Mouse (Mus musculus): ENCODE data around the gene Galnt9.

The Galnt9 gene

DNA sequence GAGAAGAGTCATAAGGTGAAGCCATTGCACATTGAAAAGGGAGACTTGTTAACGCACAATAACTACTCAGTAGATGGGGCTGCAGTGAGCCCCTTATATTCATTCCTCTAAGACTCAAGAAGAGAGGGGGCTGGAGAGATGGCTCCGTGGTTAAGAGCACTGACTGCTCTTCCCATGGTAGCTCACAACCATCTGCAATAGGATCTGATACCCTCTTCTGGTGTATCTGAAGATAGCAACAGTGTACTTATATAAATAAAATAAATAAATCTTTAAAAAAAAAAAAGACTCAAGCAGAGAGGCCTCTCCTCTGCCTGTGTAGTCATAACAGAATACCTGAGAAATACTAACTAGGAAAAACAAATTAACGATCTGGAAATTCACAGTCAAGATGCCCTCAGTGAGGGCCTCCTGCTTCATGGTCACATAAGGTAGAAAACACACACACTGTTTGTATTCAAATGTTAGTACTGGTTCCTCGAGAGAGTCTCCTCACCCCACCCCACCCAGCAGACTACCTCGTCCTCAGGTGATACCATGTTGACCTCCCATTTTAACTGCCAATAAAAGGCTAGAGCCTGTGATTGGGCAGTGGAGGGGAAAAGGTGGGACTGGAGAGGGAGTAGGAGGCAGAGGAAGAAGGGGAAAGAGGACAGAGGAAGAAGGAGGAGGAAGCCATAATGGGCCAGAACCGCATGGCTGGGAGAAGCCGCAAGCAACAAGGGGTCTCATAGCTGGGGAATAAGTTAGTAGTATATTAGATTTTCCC, 94.3 kb downstream of the Galnt9 start:
- no peak for DNase-seq

DNA sequence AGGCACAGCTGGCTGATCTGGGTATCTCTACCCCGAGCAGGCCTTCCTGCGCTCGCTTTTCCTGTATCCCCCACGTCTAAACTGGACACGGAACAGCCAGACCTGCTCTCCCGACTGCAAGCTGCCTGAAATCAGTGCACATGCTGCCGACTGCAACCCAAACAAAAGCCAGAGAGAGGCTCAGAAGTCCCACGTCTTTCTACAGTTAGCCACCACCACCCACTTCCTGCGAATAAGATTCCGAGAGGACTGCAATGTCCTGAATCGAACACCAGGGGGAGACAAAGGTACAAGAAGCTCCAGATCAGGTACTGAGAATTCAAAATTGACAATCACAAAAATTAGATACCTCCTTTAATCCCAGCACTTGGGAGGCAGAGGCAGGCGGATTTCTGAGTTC, 95.3 kb downstream of the Galnt9 start:
- peak; percentile 78 for DNase-seq

DNA sequence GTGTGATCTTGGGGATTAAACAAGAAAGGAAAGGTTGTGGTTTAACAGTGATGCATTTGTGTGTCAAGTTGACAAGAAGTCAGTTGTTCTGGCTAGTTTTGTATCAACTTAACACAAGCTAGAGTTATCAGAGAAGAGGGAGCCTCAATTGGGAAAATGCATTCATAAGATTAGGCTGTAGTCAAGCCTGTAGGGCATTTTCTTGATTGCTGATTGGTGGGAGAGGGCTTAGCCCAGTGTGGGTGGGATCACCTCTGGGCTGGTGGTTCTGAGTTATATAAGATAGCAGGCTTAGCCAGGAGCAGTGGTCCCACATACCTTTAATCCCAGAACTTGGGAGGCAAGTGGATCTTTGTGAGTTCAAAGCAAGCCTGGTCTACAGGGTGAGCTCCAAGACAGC, 102.2 kb downstream of the Galnt9 start:
- no peak for DNase-seq

DNA sequence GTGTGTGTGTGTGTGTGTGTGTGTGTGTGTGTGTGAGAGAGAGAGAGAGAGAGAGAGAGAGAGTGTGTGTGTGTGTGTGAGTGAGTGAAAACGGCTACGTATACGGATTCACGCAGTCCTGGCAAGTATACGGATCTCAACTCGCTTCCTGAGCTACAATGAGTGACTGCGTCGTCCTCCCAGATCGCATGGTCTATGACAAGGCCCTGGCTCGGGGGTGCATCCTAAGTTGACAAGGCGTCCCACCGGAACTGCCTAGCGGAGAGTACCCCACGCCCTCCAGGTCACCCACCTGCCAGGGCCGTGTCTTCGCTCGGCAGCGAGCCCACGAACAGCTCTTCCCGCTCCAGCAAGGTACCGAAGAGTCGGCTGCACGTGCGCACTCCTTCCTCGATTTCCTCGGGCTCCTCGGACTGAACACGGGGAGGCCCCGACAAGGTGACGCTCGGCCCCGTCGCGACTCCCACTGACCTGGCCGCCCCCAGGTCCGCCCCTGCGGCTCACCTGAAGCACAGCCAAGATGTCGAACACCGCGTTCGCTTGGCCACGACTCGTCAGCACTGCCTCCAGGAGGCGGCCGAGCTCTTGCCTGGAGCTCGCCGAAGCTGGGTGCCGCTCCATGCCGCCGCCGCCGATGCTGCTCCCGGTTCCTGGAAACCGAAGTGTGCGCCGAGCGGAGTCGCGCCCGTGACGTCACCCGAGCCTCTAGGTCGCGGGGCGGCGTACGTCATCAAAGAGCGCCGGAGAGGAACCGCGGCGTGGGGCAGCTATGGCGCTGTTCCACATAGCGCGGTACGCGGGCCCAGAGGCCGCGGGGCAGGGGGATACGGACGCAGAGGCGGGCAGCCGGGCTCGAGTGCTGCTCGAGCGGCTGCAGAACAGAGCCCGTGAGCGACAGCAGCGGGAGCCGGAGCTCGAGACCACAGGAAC, 108.8 kb downstream of the Galnt9 start, which contains the start of the genes Noc4l and Ddx51:
Gene Noc4l (minus strand): TSS at position 699 of the 930 bp plus-strand sequence.
Gene Ddx51 (plus strand): TSS at position 733 of the 930 bp plus-strand sequence.
- DNase-seq: peak; percentile 95

DNA sequence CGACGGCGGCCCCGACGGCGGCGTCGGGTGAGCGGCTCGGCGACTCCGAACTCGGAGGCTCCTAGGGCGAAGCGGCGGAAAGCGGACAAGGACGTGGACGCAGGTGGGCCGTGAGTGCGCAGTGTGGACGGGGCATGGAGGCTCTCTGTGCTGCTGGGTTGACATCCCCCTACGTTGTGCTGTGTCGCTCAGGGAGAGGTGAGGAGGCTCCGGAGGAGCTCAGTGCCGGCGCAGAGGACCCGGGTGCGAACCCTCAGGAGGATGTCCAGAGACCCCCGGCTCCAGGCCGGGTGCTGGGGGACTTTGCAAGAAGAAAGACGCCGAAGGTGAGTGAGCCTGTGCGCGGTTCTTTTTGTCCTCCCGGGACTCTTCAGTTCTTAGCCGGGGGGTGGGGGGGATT, 109.5 kb downstream of the Galnt9 start:
- DNase-seq: no peak

DNA sequence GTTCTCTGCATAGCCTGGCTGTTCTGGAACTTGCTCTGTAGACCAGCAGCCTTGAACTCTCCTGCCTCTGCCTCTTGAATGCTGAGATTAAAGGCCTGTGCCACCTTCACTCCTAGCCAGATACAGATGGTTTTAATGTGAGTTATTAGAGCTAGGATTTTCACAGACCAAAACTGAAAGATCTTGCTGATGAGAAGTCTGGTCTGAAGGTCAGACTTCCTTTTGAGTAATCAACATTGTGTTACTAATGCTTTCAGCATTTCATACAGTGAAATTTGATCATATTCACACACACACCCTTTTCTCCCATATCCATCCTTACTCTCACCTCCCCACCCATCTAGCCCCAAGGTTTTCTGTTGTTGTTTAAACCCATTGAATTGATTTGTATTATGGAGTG, 115.5 kb downstream of the Galnt9 start:
- DNase-seq: no peak

DNA sequence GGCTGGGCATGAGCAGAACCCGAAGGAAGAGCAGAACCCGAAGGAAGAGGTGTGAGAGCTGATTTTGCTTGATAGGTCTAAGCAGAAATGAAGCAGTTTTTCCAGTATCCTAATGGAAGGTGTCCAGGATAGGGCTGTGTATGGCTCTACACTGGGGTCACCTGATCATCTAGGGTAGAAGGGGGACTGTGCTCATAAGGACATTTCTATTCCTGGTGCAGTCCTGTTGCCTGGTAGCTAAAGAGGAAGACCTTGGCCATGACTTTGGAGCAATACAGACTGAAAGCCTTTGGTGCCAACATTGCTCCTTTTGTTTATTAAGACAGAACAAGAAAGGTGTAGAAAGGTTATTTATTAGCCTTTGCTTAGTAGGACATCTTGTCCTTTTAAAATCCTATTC, 119.9 kb downstream of the Galnt9 start:
- no peak for DNase-seq

DNA sequence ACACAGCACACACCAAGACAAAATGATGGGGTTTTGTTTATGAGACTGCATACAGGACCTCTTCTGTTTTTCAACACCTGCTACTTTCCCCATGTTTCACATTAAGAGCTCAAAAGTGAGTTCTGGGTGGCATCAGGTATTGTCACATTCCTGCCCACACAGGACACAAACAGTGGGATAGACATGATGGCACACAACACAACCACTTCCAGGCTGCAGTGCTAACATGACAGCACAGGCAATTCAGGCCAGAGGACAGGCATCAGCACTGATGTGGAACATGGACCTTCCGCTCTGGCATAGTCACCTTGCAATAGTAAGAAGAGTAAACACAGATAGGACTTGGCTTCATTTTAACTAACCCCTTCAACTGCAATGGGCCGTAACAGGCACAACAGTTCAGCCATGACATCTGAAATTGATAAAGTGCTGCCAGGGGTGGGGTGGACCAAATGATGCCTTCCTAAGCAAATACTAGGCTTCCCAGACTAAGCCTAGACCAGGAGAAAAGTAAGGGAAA, 120.7 kb downstream of the Galnt9 start:
- no peak for DNase-seq

DNA sequence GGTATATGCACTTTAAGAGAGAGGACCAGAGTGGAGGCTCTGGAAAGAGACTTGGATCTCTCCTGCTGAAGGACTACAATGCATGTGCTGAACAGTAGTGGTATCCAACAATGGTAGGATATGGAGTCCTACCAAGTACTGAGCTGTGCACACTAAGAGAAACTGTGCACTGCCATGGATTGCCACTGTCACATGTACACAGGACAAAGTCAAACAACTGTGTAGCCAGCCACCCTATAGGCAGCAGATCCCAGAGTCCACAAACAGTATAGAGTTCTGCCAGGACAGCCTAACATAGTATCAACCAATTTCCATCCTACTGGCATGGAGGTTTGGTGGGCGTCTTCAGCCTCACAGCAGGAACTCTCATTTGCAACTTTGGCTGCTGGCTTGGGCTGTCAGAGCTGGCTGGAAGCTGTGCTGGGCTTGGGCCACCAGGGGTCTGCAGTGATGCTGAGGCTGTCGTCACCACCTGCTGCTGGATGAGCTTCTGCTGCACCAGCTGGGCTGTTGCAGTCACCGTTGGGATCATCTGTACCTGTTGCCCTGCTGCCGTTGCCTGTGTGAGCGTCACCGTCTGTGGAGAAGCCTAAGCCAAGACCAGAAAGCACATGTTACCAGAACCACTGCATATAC, 121.4 kb downstream of the Galnt9 start:
- no peak for DNase-seq
